Comparison of ENCODE assay signal across 8 mouse cellular contexts in the genomic region with DNA sequence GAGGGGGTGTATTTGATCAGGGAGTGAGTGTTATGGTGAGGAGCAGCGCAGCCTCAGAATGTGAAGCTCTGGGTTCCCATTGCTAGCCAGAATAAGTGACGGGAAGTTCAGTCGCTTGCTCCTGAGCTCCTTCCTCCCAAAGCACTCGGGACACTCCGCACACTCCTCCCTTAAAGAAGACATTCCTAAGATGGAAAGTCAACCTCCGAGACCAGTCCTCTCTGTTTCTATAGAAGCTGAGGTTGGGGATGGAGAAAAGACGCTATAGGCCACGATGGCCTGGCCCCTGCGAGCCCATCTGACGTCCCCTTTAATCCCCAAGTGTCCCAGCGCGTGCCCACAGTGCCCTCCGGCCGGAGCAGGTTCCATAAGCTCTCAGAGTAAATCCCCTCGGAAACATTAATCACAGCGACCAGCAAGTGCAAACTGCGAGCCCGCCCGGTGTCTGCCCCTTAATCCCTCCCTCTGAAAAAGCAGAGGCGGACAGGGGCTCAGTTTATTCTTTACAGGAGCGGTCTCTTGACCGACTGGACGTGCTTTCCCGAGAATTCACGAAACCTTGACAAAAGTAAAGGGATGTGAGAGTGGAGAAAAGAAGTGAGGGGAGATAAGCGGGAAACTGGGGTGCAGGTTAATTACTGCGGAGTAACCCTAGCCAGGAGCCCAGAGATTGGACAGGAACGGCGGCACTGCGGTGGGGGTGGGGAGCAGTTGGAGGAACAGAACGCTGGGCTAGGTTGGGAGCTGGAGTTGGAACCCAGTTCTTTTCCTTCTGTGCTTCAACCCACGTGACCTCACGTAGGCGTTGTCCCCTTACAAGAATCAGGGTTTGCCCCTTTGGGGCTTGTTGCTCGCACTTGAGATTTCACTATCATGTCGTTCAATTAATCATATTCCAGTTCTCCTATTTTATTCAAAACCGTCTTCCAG. TPM values are rescaled to one million over a fixed set of nuclear protein-coding genes. Genes with fewer than 3 reads are reported as not detected.
DNase-seq lines count a peak whose midpoint lies in the region; ATAC-seq and TF ChIP-seq lines count a peak whose summit lies in the region.

No protein-coding gene starts in this region.

- DNase-seq in kidney, postnatal 10 days, result no peak
- DNase-seq in liver, postnatal 0 days, result no peak
- no peak for DNase-seq in thymus, postnatal 0 days (ENCODE audit: low spot score)
- no peak for DNase-seq in frontal cortex, postnatal 25 days (ENCODE audit: low spot score in 2 of 2)
- no peak for DNase-seq in ovary, postnatal 10 days (ENCODE audit: low spot score)

- no peak for TF ChIP-seq EP300 in liver, postnatal 0 days (IDR thresholded peaks at IDR 0.05; ENCODE audit: low read depth)

- no peaks in the 10 kb centered on the region for H3K36me3 ChIP-seq in kidney, embryonic 16.5 days (ENCODE audit: insufficient read depth, low read length)
- no peaks in the 10 kb centered on the region for H3K36me3 ChIP-seq in heart, embryonic 13.5 days
- no peaks in the 10 kb centered on the region for H3K36me3 ChIP-seq in liver, postnatal 0 days (replicated peaks; ENCODE audit: insufficient read depth, low read length)

- H3K4me1 ChIP-seq in kidney, embryonic 16.5 days (ENCODE audit: insufficient read depth, low read length), result peaks cover 23% of the 10 kb centered on the region
- no peaks in the 10 kb centered on the region for H3K4me1 ChIP-seq in brown adipose tissue, adult 24 weeks (ENCODE audit: control insufficient read depth, insufficient read depth, insufficient read length, low read length)
- H3K4me1 ChIP-seq in heart, embryonic 13.5 days, result peaks cover 46% of the 10 kb centered on the region
- peaks cover 6% of the 10 kb centered on the region for H3K4me1 ChIP-seq in liver, postnatal 0 days (ENCODE audit: insufficient read depth)

- H3K9me3 ChIP-seq in kidney, embryonic 16.5 days (ENCODE audit: low read length), result no peaks in the 10 kb centered on the region
- no peaks in the 10 kb centered on the region for H3K9me3 ChIP-seq in heart, embryonic 13.5 days
- no peaks in the 10 kb centered on the region for H3K9me3 ChIP-seq in liver, postnatal 0 days (ENCODE audit: low read length)

- WGBS in kidney, embryonic 16.5 days, result under 1% methylated on average over 37 of the region's 37 CpGs
- WGBS in heart, embryonic 13.5 days, result under 1% methylated on average over 37 of the region's 37 CpGs
- 3% methylated on average over 37 of the region's 37 CpGs for WGBS in liver, postnatal 0 days (ENCODE audit: insufficient replicate concordance)

- no peak overlapping the region for H3K27ac ChIP-seq in kidney, embryonic 16.5 days (ENCODE audit: low read length)
- H3K27ac ChIP-seq in brown adipose tissue, adult 24 weeks (replicated peaks; ENCODE audit: low read depth, low read length), result no peak overlapping the region
- no peak overlapping the region for H3K27ac ChIP-seq in heart, embryonic 13.5 days (replicated peaks)
- H3K27ac ChIP-seq in liver, postnatal 0 days (ENCODE audit: low read depth), result no peak overlapping the region

- TF ChIP-seq CTCF in liver, postnatal 0 days (IDR thresholded peaks at IDR 0.05; ENCODE audit: low read depth), result no peak

- H3K27me3 ChIP-seq in kidney, embryonic 16.5 days (ENCODE audit: insufficient read depth, low read length), result peaks cover 86% of the 10 kb centered on the region
- peaks cover 82% of the 10 kb centered on the region for H3K27me3 ChIP-seq in heart, embryonic 13.5 days (replicated peaks)
- H3K27me3 ChIP-seq in liver, postnatal 0 days (ENCODE audit: insufficient read depth, low read length), result peaks cover 80% of the 10 kb centered on the region

- no peak overlapping the region for H3K9ac ChIP-seq in kidney, embryonic 16.5 days (replicated peaks; ENCODE audit: low read length)
- peak overlapping the region; percentile 55 for H3K9ac ChIP-seq in heart, embryonic 13.5 days
- no peak overlapping the region for H3K9ac ChIP-seq in liver, postnatal 0 days (replicated peaks)

- H3K4me2 ChIP-seq in kidney, embryonic 16.5 days (replicated peaks; ENCODE audit: low read depth, low read length), result peak overlapping the region; percentile 85
- peak overlapping the region; percentile 87 for H3K4me2 ChIP-seq in heart, embryonic 13.5 days
- H3K4me2 ChIP-seq in liver, postnatal 0 days (ENCODE audit: low read depth, low read length), result peak overlapping the region; percentile 65

- peak overlapping the region; percentile 58 for H3K4me3 ChIP-seq in kidney, embryonic 16.5 days (ENCODE audit: low read length)
- H3K4me3 ChIP-seq in brown adipose tissue, adult 24 weeks (ENCODE audit: insufficient read depth, low read depth, low read length), result peak overlapping the region; percentile 40
- H3K4me3 ChIP-seq in heart, embryonic 13.5 days, result peak overlapping the region; percentile 66
- peak overlapping the region; percentile 45 for H3K4me3 ChIP-seq in liver, postnatal 0 days (ENCODE audit: low read depth, low read length)

- ATAC-seq in kidney, embryonic 16.5 days (ENCODE audit: low FRiP score, low TSS enrichment), result no peak
- ATAC-seq in heart, embryonic 13.5 days (ENCODE audit: extremely low read depth, insufficient number of reproducible peaks, low FRiP score, low TSS enrichment), result no peak
- ATAC-seq in liver, postnatal 0 days, result 0 out of 2 replicates have a peak, but pooled peaks have one; percentile 5

RNA-seq across cellular contexts. Expression of a gene that starts 1.6 kb away (rescaled TPM):
- polyA plus RNA-seq in kidney, embryonic 16.5 days (2015; fragmentation: Nextera tagmentation; extraction: Ambion mirVana), result 0.04 TPM in 1 of 2 replicates, not detected in the other
- 0.83 TPM in 1 of 2 replicates, not detected in the other for polyA plus RNA-seq in brown adipose tissue, adult 24 weeks (2012; ENCODE audit: insufficient read depth, insufficient read length, missing spikeins)
- polyA plus RNA-seq in heart, embryonic 13.5 days (2015; fragmentation: Nextera tagmentation; extraction: Ambion mirVana), result 0.05 and 0.08 TPM in 2 replicates
- not detected in 2 replicates for polyA plus RNA-seq in liver, postnatal 0 days (2015; fragmentation: Nextera tagmentation; extraction: Ambion mirVana)
- not detected in 2 replicates for polyA plus RNA-seq in thymus, postnatal 0 days (2015; fragmentation: Nextera tagmentation; extraction: Ambion mirVana)
